Mouse (Mus musculus) gastrocnemius, postnatal 14 days (tissue): ENCODE measurements around the gene Srgap1. TPM values are rescaled to one million over a fixed set of nuclear protein-coding genes. Genes with fewer than 3 reads are reported as not detected.
"Not testable (repeated sequence)": the region's sequence is repeated elsewhere in the genome, so short reads cannot be mapped to it uniquely, and the experiment has no call there.

ENCODE experiments used
- DNase-seq: peaks from one replicate; pipeline ENCODE4 v3.0.0; 2021; ENCODE audit warnings: mixed read lengths
- intact Hi-C: fragments of 180-260 bp; cut with DNase I; formaldehyde crosslinking; loops from one replicate; pipeline ENCODE4 v1.15.1; 2025; ENCODE audit warnings: low total_unique reads
- total RNA-seq, 2 experiments: library from RNA; stranded (reverse); gene quantifications; 2 replicates each; pipeline ENCODE4 v1.2.3; 2021

Gene Srgap1
- total RNA-seq, 2 experiments from 2014 or later: 2.3 to 3.0 TPM

DNA sequence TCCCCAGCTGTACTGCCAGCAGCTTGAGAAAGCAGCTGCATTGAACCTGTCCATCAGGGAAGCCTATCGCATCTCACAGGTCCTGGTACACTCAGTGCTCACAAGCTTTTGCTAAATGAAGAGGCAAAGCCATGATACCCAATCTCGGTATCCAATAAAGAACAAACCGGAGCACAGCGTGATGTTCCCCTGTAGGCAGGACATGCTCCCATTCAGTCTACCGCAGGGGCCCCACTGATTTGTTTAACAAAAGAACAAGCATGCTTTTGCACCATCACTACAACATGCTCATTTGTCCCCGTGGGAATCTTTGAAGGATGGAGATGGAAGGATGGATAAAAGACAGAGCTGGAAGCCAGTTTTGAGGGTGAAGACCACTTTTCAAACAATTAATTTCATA, 257.0 kb downstream of the Srgap1 start:
- DNase-seq: no peak

DNA sequence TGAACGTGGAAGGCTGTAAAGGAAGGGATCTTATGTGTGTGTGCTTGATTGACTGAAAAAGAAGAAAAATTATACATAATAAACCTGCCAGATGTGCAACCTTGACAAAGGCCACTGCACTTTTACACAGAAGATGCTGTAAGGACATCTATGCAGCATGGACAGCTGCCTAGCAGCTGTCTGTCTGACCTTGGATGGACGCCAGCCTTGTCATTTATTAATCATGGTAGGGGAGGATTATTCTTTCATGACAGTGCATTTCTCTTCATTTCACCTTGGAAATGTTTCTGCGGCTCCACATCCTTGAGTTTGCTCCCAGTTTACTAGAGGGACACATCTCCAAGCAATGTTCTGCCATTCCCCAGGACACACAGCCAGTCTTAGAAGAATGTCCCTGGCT, 258.6 kb downstream of the Srgap1 start:
- intact Hi-C loops: no loop called here
- no peak for DNase-seq

More for the DNA sequence above, 257.0 kb downstream of the Srgap1 start:
- intact Hi-C loops: no loop called here

DNA sequence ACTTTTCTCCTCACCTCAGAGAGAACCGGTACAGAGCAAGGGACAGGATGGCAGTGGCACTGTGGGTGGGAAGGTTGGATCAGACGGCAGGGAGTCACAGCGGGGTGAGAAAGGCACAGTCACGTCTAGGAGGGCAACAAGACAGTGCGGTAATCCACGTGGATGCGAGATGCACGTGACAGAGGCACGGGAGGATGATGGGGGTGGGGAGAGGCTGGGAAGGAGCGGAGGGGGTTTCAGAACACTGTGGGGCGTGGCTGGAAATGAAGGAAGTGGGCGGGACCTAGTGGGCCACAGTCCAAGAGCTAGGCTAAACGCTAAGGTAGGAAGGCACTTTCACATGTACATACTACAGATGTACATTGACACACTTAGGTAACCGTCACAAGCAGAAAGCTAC, 266.0 kb downstream of the Srgap1 start:
- no peak for DNase-seq
- intact Hi-C loops: no loop called here

DNA sequence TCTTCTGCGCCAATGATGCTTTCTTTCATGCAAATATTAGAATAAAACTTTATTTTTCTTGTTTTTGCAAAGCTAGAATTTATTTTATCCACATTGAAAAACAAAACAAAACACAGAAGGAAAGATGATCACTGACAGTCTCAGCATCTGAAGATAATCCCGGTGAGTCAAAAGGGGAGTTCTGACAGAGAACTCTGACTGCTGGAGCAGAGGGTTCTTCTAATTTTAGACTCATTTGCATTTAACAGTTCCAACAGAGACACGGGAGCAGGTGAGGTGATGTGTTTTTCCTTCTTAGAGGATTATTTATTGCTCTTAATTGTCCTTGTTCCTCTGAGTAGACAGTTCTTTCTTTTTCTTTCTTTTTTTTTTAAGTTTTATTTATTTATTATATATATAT, 271.1 kb downstream of the Srgap1 start:
- intact Hi-C loops: no loop called here
- no peak for DNase-seq

DNA sequence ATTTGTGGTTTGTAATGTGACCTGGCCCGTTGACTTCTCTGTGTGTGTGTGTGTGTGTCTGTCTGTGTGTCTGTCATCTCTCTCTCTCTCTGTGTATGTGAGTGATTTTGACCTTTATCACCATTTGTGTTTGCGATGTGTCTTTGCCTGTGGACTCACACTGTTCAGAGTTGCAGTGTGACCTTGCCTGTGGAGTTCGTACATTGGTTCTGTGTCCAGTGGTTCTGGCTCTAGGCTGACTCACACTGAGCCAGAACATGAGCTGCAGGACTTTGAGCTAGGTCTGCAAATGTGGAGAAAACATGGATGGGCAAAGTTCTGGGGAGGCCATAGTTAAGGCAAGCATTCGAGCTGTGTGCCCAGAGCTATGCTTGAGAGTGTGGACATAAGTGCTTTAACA, 273.3 kb downstream of the Srgap1 start:
- intact Hi-C loops: no loop called here
- no peak for DNase-seq

DNA sequence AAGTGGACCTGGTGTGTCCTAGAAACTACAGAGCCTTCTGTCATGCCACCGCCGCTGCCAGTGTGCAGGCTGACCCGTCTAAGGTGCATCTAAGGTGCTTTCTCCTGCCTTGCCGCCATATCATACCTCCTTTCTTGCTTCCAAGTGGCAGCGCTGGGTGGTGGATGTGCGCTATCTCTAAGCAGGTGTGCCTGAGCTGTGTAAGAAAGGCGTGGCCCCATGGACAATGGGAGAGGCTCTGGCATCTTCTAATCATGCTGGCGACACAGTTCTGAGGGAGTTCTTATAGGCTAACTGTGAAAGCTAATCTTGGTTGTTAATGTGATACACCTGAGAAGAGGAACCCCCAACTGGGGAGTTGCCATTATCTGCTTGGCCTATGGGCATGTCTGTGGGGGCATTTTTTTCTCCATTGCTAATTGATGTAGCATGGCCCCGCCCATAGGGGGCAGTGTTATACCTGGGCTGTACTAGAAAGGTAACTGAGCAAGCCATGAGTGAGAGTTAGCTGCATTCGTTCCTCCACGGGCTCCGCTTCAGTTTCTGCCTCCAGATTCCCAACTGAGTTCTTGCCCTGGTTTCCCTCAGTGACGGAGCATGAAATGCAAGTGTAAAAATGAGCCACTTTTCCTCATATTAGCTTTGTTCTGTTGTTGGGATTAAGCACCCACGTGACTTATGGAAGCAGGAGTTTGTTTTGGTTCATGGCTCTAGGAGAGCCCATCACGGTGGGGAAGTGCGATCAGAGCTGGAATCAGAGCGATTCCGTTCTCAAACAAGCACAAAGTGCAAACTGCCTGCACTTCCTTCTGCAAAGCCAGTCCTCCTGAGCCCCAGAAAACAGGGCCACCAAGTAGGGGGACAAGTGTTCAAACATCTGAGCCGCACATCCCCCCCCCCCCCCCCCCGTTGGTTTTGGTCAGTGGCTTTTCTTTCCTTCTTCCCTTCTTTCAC, 276.2 kb downstream of the Srgap1 start:
- no peak for DNase-seq
- intact Hi-C loops: no loop called here

DNA sequence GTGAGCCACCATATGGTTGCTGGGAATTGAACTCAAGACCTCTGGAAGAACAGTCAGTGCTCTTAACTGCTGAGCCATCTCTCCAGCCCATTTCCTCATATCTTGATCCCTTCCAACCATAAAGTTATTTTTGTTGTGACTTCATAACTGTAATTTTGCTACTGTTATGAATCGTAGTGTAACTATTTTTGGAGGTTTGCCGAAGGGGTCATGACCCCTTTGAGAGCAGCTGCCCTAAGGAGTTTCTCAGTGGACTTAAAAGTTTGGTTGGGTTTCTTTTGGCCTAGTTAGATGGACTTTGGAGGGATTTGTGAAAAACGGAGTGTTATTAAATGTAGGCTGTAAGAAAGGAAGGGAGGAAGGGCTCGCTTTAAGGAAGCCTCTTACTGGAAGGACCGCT, 277.4 kb downstream of the Srgap1 start:
- intact Hi-C loops: no loop called here
- no peak for DNase-seq

DNA sequence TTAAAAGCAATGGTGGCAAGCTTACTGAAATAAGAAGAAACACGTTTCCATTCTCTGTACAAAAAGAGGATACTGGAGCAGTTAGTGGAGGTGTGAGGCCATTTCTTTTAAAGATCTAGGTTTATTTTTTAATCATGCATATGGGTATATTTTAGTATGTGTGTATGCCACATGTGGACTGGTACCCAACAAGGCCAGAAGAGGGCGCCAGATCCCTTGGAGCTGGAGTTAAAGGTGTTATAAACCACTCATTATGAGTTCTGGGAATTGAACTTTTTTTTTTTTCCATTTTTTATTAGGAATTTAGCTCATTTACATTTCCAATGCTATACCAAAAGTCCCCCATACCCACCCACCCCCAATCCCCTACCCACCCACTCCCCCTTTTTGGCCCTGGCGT, 279.8 kb downstream of the Srgap1 start:
- intact Hi-C loops, DNase-seq: not testable (repeated sequence)

DNA sequence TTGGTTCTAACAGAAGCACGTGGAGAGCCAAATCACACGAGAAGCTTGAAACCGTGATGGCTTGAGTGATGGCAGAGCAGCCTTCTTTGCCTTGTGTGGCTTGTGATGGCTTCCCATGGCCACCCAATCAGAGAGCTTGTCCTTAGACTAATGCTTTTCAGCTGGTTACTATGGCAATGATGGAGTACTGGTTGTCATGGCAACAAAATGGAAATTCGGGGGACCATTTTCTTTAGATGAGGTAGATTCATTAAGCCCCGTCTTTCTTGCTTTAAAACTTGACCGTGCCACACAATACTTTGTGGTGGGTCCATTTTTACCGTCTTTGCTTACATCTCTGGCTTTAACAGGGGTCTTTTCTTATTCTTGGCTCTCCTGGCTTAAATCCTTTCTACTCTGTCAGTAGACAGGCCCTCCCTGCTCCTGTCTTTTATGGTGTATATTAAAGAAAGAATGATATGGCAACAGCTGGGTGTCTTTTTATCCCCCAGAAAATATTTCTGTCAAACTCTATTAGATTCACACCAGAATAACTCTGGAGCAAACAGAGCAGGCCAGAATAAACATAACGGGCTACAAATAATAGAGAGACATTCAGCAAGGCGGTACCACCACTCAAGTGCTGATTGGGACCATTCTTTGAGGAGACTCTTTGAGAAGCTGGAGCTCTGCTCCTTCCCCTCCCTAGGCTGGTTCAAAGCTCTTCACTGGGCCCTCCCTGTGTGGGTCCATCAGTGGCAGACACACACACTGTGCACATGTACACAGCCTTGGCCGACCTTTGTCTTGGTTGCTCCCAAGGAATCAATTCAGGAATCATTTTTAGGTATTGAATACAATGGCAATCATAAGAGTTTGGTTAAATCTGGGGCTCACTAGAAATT, 281.7 kb downstream of the Srgap1 start:
- DNase-seq: no peak
- intact Hi-C loops: no loop called here

DNA sequence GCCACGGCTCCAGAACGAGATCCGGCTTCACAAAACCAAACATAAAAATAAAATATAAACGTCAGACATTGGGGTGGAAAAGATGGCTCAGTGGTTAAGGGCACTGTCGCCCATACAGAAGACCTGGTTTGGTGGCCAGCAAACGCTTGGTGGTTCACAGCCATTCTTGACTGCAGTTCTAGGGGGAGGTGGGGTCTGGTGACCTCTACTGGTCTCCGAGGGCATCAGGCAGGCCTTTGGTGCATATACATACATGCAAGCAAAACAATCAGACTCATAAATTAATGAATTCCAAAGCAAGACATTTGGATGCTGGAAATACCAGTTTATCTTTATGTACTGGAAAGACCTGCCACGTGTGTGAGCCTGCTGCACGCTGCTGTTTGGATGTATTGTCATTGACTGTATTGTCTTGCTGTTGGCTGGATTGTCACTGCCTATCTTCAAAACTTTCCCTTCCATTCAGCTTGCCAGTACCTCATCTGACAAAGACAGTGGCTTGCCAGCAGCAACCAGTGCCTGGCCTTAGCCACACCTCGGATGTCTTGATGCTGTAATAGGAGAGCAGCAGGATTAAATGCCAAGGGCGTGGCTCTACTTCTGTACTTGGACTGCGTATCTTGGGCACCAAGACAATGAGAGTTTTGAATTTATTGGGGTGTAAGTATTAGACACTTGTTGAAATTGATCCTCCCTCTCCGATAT, 282.5 kb downstream of the Srgap1 start:
- intact Hi-C loops: no loop called here
- no peak for DNase-seq

DNA sequence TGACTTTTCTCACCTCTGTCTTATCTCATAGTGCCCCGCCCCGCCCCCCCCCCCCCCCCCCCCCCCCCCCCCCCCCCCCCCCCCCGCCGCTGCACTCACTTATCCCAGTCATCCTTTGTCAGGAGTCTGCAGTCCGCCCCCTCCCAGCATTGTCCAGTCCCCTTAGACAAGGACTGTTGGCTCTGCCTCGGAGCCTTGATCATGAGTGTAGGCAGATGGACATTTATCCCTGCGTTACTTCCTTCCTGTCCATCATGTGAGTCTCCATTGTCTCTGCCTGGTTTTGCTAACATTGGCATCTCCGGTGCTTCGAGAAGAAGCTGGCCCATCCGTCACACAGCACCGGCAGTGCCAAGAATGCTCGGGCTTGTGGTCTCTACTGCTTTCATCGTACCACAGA, 283.9 kb downstream of the Srgap1 start:
- no peak for DNase-seq
- intact Hi-C loops: no loop called here

DNA sequence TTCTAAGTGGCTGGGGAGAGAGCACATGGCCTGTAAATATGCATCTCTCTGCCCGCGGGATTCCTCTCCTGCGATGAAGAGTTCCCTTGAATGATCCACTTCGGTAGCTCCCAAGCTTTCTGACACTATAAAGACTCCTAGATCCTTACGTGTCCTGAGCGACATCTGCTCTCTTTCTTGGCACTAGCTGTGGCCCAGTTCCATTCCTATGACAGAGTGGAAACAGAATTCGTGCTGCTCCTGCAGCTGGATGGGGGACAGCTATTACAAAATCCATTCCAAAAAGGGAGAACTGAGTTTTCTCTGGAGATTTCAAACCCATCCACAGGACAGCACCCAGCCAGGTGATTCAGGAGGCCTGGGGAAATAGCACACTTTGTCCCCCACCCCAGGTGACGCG, 285.0 kb downstream of the Srgap1 start:
- intact Hi-C loops: no loop called here
- DNase-seq: peak; percentile 23

DNA sequence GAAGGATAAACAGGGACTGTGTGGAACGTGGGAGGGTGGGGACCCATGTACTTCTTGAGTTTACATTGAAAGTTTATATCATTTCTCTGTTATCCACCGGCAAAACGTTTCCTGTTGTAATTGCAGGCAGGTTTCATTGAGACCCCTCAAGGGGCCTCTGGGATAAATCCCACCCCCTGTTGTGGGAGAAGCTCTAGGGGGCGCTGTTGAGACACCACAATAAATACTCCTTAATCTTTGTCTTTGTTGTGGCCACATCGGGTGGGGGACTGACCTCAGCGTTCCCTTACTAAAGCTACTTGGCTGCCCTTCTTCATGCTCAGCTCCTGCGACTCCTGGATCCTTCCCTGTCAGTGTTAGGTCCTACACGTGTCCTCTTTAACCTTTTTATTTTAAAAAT, 288.0 kb downstream of the Srgap1 start:
- no peak for DNase-seq
- intact Hi-C loops: no loop called here

DNA sequence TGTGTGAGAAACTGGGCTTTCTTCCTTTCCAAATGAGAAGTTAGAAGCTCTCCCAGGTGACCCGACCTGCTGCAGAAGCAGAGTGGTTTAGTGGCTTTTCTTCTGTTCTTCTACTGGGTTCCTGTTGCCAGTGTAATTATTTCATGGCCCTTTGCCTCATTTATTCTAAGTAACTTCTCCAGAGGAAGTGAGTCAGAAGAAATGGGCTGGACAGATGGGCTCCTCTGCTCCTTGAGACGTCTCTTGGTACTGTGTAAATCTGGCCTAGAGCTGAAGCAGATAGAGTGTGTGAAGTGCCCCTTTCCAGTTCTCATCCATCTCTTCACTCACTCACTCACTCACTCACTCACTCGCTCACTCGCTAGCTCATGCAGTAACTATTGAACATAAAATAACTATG, 290.4 kb downstream of the Srgap1 start:
- DNase-seq: no peak
- intact Hi-C loops: no loop called here

DNA sequence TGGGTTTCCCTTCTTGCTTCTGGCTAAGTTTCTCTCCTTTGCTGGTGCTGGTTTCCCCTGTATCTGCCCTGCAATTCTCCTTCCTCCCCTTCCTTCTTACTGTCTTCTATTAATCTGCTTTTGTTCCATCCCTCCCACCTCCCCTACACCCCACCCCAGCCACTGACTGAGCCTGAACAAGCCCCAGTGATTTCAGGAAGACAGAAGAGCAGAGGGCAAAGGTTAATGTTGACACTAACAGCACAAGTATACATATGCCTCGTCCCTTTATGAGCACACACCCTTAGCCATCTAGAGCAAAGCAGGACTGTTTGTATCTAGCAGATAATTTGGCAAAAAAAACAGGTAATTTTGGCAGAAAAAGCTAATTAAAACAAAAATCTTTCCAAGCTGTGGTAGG, 291.3 kb downstream of the Srgap1 start:
- no peak for DNase-seq
- intact Hi-C loops: no loop called here

DNA sequence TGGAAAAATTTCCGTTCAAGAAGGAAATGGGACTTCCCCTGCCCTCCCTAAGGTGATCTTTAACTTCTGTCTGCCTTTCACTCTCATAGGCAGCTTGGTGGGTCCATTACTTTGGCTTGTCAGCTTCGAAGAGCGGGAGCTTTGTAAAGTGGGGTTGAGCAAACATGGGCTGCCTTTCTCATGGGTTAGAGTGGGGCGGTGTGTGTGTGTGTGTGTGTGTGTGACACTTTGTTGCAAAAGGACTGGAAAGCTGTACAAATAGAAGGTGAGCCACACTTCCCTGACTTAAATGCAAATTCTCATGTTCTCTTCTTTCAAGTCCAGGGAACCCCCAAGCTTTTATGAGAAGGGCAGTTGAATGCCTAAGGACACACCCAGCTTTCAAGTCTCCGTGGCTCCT, 292.9 kb downstream of the Srgap1 start:
- DNase-seq: no peak
- intact Hi-C loops: no loop called here

DNA sequence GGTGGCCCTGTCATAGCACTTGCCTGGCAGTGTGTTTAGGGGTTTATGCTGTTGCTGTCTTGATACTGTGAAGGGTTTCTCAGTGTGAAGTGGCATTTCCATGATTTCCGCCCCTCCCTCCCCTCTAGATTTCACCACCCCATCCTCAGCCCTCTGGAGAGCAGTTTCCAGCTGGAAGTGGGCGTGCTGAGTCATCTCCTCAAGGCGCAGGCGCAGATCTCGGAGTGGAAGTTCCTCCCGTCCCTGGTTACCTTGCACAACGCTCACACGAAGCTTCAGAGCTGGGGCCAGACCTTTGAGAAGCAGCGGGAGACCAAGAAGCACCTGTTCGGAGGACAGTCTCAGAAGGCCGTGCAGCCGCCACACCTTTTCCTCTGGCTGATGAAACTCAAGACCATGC, 296.9 kb downstream of the Srgap1 start:
- no peak for DNase-seq
- intact Hi-C loops: no loop called here

DNA sequence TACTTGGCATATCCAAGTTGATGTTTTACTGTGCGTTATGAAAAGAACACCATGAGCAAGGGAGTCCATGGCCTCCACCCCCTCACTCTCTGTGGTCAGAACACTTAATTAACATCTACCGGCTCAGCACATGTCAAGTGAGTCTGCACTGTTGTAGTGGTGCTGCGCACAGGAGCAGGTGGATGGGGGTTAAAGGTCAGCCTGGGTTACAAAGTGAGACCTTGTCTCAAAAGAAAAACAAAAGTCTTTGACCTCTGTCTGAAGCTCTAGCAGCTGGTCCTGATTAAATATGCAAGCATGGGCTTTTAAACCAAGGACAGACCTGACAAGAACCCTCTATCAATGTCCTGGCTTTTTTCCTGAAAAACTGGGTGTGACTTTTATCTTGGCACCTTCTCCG, 304.8 kb downstream of the Srgap1 start:
- DNase-seq: no peak
- intact Hi-C loops: no loop called here

DNA sequence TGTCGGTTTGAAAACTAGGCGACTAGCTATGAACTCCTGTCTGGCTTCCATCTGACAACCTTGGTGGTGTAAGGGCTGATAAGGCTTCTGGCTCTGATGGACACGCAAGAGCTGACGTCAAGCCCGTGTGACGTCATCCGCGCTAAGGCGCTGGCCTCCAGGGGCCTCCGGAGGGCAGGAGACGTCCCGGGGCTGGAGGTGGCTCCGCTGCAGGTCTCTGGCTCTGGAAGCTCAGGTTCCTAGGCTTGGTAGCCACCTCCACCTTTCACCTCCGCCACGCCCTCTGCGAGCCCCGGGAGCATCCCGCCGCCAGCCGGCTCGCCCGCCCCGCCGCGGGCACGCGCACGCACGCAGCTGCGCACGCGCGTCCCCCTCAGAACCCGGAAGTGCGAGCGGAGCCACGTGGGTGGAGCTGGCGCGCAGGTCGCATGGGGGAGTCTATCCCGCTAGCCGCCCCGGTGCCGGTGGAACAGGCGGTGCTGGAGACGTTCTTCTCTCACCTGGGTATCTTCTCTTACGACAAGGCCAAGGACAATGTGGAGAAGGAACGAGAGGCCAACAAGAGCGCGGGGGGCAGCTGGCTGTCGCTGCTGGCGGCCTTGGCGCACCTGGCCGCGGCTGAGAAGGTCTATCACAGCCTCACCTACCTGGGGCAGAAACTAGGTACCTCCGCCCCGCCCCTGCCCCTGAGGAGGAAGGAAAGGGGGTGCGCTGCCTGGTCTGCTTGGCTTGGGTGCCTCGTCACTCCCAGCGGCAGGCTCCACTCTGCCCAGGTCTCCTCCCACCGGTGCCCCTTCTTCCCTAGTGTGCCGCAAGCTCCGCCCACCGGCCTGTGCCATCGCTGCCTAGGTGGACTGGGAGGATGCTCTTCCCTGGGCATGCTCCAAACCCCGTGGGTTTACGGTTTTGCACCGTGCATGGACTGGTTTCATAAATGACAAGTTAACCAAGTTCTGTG, 307.3 kb downstream of the Srgap1 start, which contains the start of gene BC048403:
TSS of gene BC048403 (plus strand) at position 390 of the 958 bp plus-strand sequence.
- intact Hi-C loops: no loop called here
- peak; percentile 85 for DNase-seq
